Mouse (Mus musculus) megakaryocyte, embryonic 14.5 days (primary cell): Measurements from ENCODE around the gene Bdh1.

ENCODE experiments used
- FLI1 ChIP-seq: IDR thresholded peaks from 2 replicates; pipeline ENCODE4 v1.6.1; 2012; ENCODE audit warnings: low read length, inconsistent platforms, mixed read lengths
- GATA1 ChIP-seq: IDR thresholded peaks from 3 replicates; pipeline ENCODE4 v1.6.1; 2012; ENCODE audit warnings: mixed read lengths, low read length, inconsistent platforms, borderline replicate concordance

- no peak for TF ChIP-seq GATA1
- TF ChIP-seq FLI1: no peak
Measured at GRCm38 (mm10) chr16:31461046-31461445, 39.0 kb downstream of the Bdh1 start.
